Mouse (Mus musculus): ENCODE measurements around the gene Gm17467.
"Not testable (repeated sequence)": the region's sequence is repeated elsewhere in the genome, so short reads cannot be mapped to it uniquely, and the experiment has no call there.

The Gm17467 gene

DNA sequence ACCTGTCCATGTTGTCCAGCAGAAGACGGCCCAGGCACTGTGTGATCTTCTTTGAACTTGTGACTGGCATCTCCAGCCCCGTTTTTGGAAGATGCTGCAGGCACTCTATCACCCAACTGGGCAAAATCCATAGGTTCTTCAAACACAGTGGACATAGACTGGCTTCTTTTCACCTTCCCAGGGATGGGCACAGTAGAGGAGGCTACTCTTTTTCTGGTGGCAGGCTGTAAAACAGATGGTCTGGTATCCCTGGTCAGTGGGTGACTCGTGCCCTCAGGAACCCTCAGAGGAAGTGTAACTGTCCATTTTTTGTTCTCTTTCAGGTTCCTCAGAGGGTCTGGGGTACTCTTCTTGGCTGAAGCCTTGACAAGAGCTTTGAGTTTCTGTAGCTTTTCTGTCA lies at the start of gene Gm17467:
Gene Gm17467, minus strand, starts transcription at position 101 of the 400 bp plus-strand sequence.
- DNase-seq (ENCODE audit: extremely low spot score, low spot score), result not testable (repeated sequence)
